14 mouse cellular contexts compared by ENCODE assay signal in the genomic region with DNA sequence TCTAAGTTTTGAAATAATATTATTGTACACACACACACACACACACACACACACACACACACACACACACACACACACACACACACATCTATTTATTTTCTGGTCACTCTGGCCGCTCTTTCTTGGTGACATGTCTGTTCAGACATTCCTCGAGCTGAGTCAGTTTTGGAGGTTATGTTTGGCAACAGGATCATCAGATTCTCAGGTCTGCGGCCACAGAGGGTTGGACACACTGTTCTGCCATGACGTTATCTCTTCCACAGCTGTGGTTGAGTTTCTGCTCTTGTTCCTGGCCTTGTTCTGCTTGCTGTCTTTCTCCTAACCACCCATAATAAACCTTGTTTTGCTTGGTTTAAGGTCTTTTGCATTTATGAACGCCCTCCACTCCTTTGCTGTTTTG.
DNase-seq lines count a peak whose midpoint lies in the region; ATAC-seq and TF ChIP-seq lines count a peak whose summit lies in the region.
"Had no signal": no experiment of that assay in that cellular context is flagged by ENCODE, and none has a peak within 500 bp of the region (broad histone marks: within the 10 kb centered on the region; RNA-seq: fewer than 3 reads in every experiment).

No protein-coding gene starts in this region.

- H3K4me3 ChIP-seq in layer of hippocampus, adult 2 months: no peak overlapping the region
- H3K4me3 ChIP-seq in hindbrain, embryonic 14.5 days (replicated peaks; ENCODE audit: low read length): no peak overlapping the region
- H3K4me3 ChIP-seq: midbrain, embryonic 10.5 days had no signal

- peaks cover 4% of the 10 kb centered on the region; the same call in 1 of the 2 replicates for H3K36me3 ChIP-seq in hindbrain, embryonic 14.5 days (replicated peaks; ENCODE audit: control insufficient read depth, insufficient read depth)
- H3K36me3 ChIP-seq: midbrain, embryonic 10.5 days had no signal

- ATAC-seq in hindbrain, embryonic 14.5 days (ENCODE audit: low FRiP score): no peak

- no peak for DNase-seq in layer of hippocampus, adult 2 months (ENCODE audit: low spot score in 2 of 2)
- DNase-seq in layer of hippocampus, adult 9-10 months (ENCODE audit: low spot score): no peak
- DNase-seq in NIH3T3 (ENCODE audit: low read depth): peak; percentile 78
- peak; percentile 74 to 75 for DNase-seq in heart, adult 9 months (ENCODE audit: low spot score in 2 of 2)
- DNase-seq in heart, postnatal 4 days: peak; percentile 42
- no peak for DNase-seq in hindbrain, embryonic 14.5 days (ENCODE audit: low spot score)
- DNase-seq in frontal cortex, adult 2 months (ENCODE audit: extremely low spot score in 1 of 2, low spot score in 1 of 2): no peak
- no peak for DNase-seq in kidney, postnatal 10 days
- DNase-seq: cerebellum, adult 9-11 months; layer of hippocampus, postnatal 36 days; lung, adult 2 months; lung, postnatal 4 days; right cerebral cortex, postnatal 4 days had no signal

- H3K27ac ChIP-seq in layer of hippocampus, adult 2 months: peak overlapping the region; percentile 55; the same call in 1 of the 2 replicates
- no peak overlapping the region for H3K27ac ChIP-seq in hindbrain, embryonic 14.5 days
- H3K27ac ChIP-seq: midbrain, embryonic 10.5 days had no signal

- H3K27me3 ChIP-seq in hindbrain, embryonic 14.5 days (ENCODE audit: control insufficient read depth, insufficient read depth, low read length): no peaks in the 10 kb centered on the region

- no peak overlapping the region for H3K4me2 ChIP-seq in hindbrain, embryonic 14.5 days (replicated peaks)

- 90% methylated on average over 5 of the region's 5 CpGs for WGBS in hindbrain, embryonic 14.5 days

- H3K9me3 ChIP-seq in hindbrain, embryonic 14.5 days (ENCODE audit: control insufficient read depth, low read length): no peaks in the 10 kb centered on the region
- H3K9me3 ChIP-seq: midbrain, embryonic 10.5 days had no signal

- H3K9ac ChIP-seq in hindbrain, embryonic 14.5 days: no peak overlapping the region

- no peaks in the 10 kb centered on the region for H3K4me1 ChIP-seq in hindbrain, embryonic 14.5 days (replicated peaks; ENCODE audit: control insufficient read depth, insufficient read depth, low read length)
- H3K4me1 ChIP-seq: midbrain, embryonic 10.5 days had no signal

- TF ChIP-seq CTCF in layer of hippocampus, adult 2 months (conservative IDR thresholded peaks at IDR 0.05): no peak

Comparison
In these comparisons a context has a peak if more than half of its experiments do, and no peak if none do; other contexts are left out.
1. DNase-seq: peak in NIH3T3 (single experiment), heart, adult 9 months (2 of 2) and heart, postnatal 4 days (single experiment); none in layer of hippocampus, adult 2 months (0 of 2), layer of hippocampus, adult 9-10 months (single experiment), hindbrain, embryonic 14.5 days (single experiment), frontal cortex, adult 2 months (0 of 2) and kidney, postnatal 10 days (single experiment).